Mouse (Mus musculus): ENCODE results near the gene Zic5. TPM values are rescaled to one million over a fixed set of nuclear protein-coding genes. Genes with fewer than 3 reads are reported as not detected.

Zic5 gene
- polyA plus RNA-seq, 1 experiment from 2014 or later: 0.11 TPM

GRCm38 (mm10) chr14:122472647-122473046 is 7.2 kb upstream of the Zic5 start:
- H3K27me3 ChIP-seq (ENCODE audit: insufficient read depth, low read length): peaks cover 99% of the 10 kb centered on the region
- no peak overlapping the region for H3K9ac ChIP-seq (ENCODE audit: low read depth, low read length)
- no peaks in the 10 kb centered on the region for H3K36me3 ChIP-seq (ENCODE audit: insufficient read depth, low read length)
- no peak overlapping the region for H3K4me2 ChIP-seq (ENCODE audit: low read length)
- ATAC-seq (replicated peaks; ENCODE audit: low FRiP score, low read depth) (no peak), DNase-seq (ENCODE audit: low spot score) (no peak)
- H3K27ac ChIP-seq: no peak overlapping the region
- peaks cover 15% of the 10 kb centered on the region; the same call in 1 of the 2 replicates for H3K4me1 ChIP-seq (replicated peaks; ENCODE audit: insufficient read depth, low read length)
- no peak for TF ChIP-seq CTCF (IDR thresholded peaks at IDR 0.05; ENCODE audit: low read depth)
- no peak overlapping the region for H3K4me3 ChIP-seq (replicated peaks; ENCODE audit: low read depth, low read length)
- WGBS: 1% methylated on average over 5 of the region's 5 CpGs
- H3K9me3 ChIP-seq (replicated peaks; ENCODE audit: low read length): no peaks in the 10 kb centered on the region

DNA sequence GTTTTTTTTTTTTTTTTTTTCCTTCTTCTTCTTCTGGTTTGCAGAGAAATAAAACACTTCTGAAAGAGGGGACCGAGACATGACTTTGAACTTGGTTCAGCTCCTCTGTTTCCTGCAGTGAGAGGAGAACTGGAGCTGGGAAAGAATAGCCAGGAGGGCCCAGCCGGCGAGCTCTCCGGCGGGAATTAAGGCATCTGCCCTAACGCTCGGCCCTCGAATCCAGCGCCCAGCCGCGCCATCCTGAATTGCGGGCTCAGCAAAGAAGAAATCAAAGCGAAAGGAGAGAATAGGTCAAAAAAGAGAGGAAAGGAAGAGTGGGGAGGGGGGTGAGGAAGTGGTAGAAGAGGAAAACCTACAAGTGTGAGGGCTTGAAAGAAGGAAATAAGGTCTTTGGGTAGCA is 6.7 kb upstream of the Zic5 start:
- Histone ChIP-seq H3K9ac (ENCODE audit: low read depth, low read length) (no peak overlapping the region), H3K27ac (no peak overlapping the region), H3K4me1 (replicated peaks; ENCODE audit: insufficient read depth, low read length) (peaks cover 15% of the 10 kb centered on the region; the same call in 1 of the 2 replicates), H3K27me3 (ENCODE audit: insufficient read depth, low read length) (peaks cover 99% of the 10 kb centered on the region), H3K9me3 (replicated peaks; ENCODE audit: low read length) (no peaks in the 10 kb centered on the region), H3K4me3 (replicated peaks; ENCODE audit: low read depth, low read length) (no peak overlapping the region), H3K36me3 (ENCODE audit: insufficient read depth, low read length) (no peaks in the 10 kb centered on the region), H3K4me2 (ENCODE audit: low read length) (no peak overlapping the region)
- WGBS: 2% methylated on average over 13 of the region's 13 CpGs
- TF ChIP-seq CTCF (IDR thresholded peaks at IDR 0.05; ENCODE audit: low read depth): no peak
- DNase-seq (ENCODE audit: low spot score) (no peak), ATAC-seq (replicated peaks; ENCODE audit: low FRiP score, low read depth) (no peak)

- peaks cover 15% of the 10 kb centered on the region; the same call in 1 of the 2 replicates for H3K4me1 ChIP-seq (replicated peaks; ENCODE audit: insufficient read depth, low read length)
- no peak overlapping the region for H3K9ac ChIP-seq (ENCODE audit: low read depth, low read length)
- H3K27ac ChIP-seq: no peak overlapping the region
- H3K36me3 ChIP-seq (ENCODE audit: insufficient read depth, low read length): no peaks in the 10 kb centered on the region
- 12% methylated on average over 31 of the region's 31 CpGs for WGBS
- no peak overlapping the region for H3K4me2 ChIP-seq (ENCODE audit: low read length)
- ATAC-seq (replicated peaks; ENCODE audit: low FRiP score, low read depth) (no peak), DNase-seq (ENCODE audit: low spot score) (no peak)
- H3K4me3 ChIP-seq (replicated peaks; ENCODE audit: low read depth, low read length): no peak overlapping the region
- H3K27me3 ChIP-seq (ENCODE audit: insufficient read depth, low read length): peaks cover 99% of the 10 kb centered on the region
- H3K9me3 ChIP-seq (replicated peaks; ENCODE audit: low read length): no peaks in the 10 kb centered on the region
- no peak for TF ChIP-seq CTCF (IDR thresholded peaks at IDR 0.05; ENCODE audit: low read depth)
These were observed 6.1 kb upstream of the Zic5 start for GRCm38 (mm10) chr14:122471449-122472085.

- no peaks in the 10 kb centered on the region for H3K36me3 ChIP-seq (ENCODE audit: insufficient read depth, low read length)
- 3% methylated on average over 28 of the region's 28 CpGs for WGBS
- no peaks in the 10 kb centered on the region for H3K9me3 ChIP-seq (replicated peaks; ENCODE audit: low read length)
- no peak for ATAC-seq (replicated peaks; ENCODE audit: low FRiP score, low read depth)
- no peak overlapping the region for H3K27ac ChIP-seq
- peaks cover 13% of the 10 kb centered on the region for H3K4me1 ChIP-seq (replicated peaks; ENCODE audit: insufficient read depth, low read length)
- H3K4me2 ChIP-seq (ENCODE audit: low read length): no peak overlapping the region
- H3K4me3 ChIP-seq (replicated peaks; ENCODE audit: low read depth, low read length): no peak overlapping the region
- no peak overlapping the region for H3K9ac ChIP-seq (ENCODE audit: low read depth, low read length)
- H3K27me3 ChIP-seq (ENCODE audit: insufficient read depth, low read length): peaks cover 99% of the 10 kb centered on the region
- DNase-seq (ENCODE audit: low spot score): no peak
- no peak for TF ChIP-seq CTCF (IDR thresholded peaks at IDR 0.05; ENCODE audit: low read depth)
These were observed 3.7 kb upstream of the Zic5 start for GRCm38 (mm10) chr14:122468971-122469755.

DNA sequence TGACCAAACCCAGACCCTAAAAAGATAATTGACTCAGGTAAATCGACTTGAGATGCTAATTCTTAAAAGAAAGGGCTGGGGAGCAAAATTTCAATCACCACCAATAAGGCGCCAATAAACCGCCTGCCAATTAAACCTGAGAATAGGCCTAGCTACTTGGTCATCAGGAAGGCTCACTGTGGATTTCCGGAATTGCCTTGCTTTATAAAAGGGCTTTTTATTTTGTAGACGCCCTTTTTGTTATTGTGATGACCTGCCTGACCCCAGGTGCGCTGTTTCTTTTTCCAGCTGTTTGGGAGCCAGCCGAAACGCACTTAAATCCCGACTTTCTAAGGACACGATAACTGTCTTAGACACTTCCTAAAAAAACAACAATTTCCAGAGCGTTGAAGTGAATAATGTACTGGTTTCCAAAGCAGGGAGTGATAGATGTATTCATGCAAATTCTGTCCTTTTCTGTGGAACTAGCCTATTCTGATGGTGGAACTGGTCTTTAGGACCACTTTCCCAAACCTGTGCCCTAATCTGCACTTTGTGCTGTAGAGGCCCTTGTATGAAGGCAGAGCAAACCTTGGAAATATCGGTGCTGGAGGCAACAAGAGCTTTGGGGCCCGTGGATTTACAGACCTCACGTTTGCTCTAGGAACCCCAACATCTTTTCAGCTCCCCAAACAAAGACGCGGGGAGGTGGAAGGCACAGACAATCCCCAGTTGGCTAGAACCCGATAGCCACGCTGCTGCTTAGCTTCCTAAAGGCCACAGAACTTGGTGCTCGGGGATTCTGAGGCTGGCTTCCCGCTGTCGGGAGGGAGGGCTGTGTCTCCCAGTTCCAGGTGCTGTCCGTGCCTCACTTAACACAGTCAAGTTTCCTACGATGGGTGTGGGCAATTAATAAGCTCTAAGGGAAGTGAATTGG is 2.7 kb upstream of the Zic5 start:
- ATAC-seq (replicated peaks; ENCODE audit: low FRiP score, low read depth) (no peak), DNase-seq (ENCODE audit: low spot score) (no peak)
- no peak overlapping the region for H3K4me2 ChIP-seq (ENCODE audit: low read length)

More for the DNA sequence above, 2.7 kb upstream of the Zic5 start:
- peaks cover 18% of the 10 kb centered on the region for H3K4me1 ChIP-seq (replicated peaks; ENCODE audit: insufficient read depth, low read length)
- no peak overlapping the region for H3K4me3 ChIP-seq (replicated peaks; ENCODE audit: low read depth, low read length)
- WGBS: 3% methylated on average over 23 of the region's 23 CpGs
- TF ChIP-seq CTCF (IDR thresholded peaks at IDR 0.05; ENCODE audit: low read depth): no peak
- H3K27me3 ChIP-seq (ENCODE audit: insufficient read depth, low read length): peaks cover 99% of the 10 kb centered on the region
- no peaks in the 10 kb centered on the region for H3K36me3 ChIP-seq (ENCODE audit: insufficient read depth, low read length)
- no peak overlapping the region for H3K27ac ChIP-seq
- no peak overlapping the region for H3K9ac ChIP-seq (ENCODE audit: low read depth, low read length)
- H3K9me3 ChIP-seq (replicated peaks; ENCODE audit: low read length): no peaks in the 10 kb centered on the region
